Mouse (Mus musculus): ENCODE measurements at regions not wholly inside any gene's neighbourhood (a gene's known extent, or its start where the extent isn't known, plus 50 kb on each side); places are given as distances from the start of the nearest gene placed in this dataset.

DNA sequence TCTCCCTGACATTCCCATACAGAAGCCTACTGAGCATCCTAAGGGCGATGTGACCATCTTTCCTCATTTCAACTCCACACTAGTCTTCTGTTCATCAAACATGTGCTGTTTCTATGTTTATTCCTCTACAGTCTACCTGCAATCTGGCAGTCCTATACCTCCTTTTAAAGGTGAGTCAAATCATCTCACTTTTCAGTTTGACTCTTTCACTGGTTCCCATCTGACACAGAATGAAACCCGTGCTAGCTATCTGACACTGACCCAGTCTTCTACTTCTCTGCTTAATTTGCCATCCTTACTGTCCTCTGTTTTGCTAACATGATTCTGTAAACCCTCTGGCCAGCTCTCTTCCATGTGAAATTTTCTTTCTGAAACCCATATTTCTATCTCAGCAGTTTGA lies 1812.0 kb upstream of the 5930422O12Rik start:
- TF ChIP-seq CTCF (IDR thresholded peaks at IDR 0.05; ENCODE audit: low read depth, low read length) (no peak), POLR2A (IDR thresholded peaks at IDR 0.05; ENCODE audit: extremely low read depth, insufficient read depth, low read length) (no peak)

Data from liver, adult 2 months (tissue).